Mouse (Mus musculus): ENCODE results near the gene Sec31b. TPM values are rescaled to one million over a fixed set of nuclear protein-coding genes. Genes with fewer than 3 reads are reported as not detected.

The Sec31b gene
- 1 to 10 TPM; 1.8 to 3.1 TPM for total RNA-seq (2023)

GRCm38 (mm10) chr19:44545321-44546041 is at the start of gene Sec31b:
Sec31b (minus strand) TSS chr19:44545864.

GRCm38 (mm10) chr19:44562652-44563206 is 17.1 kb upstream of the Sec31b start, which contains the start of gene Hif1an:
Hif1an (plus strand) TSS chr19:44562850.

DNA sequence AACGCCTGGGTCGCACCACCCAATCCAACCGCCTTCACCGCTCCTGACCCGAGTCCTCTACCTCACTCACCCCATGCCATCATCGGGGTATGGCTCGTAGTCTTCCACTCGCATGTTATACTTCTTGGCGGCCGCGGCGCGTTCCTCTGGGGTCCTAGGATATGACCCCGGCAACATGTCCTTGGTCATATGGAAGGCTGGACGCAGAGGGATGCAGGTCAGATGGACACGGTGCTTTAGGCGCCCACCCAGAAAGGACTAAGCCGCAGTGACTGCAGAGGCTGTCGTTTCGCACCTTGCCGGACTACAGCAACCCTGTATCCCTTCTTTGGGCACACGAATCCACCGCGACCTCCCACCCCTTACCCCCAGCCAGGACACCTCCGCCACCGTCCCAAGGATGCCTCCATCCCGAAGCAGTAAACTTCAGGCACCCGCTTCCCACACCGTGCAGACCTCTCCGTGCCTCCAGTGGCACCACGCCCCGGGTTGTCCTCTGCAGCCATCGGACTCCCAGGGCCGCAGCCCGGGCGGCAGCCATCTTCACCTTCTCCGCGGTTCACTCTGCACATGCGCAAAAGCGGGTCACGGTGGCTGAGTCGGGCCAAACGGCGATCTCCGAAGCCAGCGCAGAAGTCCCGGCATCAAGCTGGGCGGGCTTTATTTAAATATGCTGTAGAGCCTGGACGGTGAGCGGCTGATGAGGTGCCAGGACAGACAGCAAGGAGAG is 9.4 kb upstream of the Sec31b start, which contains the start of gene Ndufb8:
Ndufb8 (minus strand) TSS at position 580 of the 730 bp plus-strand sequence.

GRCm38 (mm10) chr19:44552731-44553130 is 7.1 kb upstream of the Sec31b start, which contains the start of gene Gm20538:
Gm20538 (minus strand) TSS chr19:44552831.

GRCm38 (mm10) chr19:44493128-44493527 is 52.5 kb downstream of the Sec31b start, which contains the start of gene Wnt8b:
Wnt8b (plus strand) TSS chr19:44493472.

Other genes with a start within 250 kb of the Sec31b start
- under 1 TPM; 0.71 to 0.82 TPM for gene Scd4, start 212.8 kb downstream of the Sec31b start, total RNA-seq (2023)
- 1 to 10 TPM; 2.8 to 4.0 TPM for gene Scd1, start 138.0 kb downstream of the Sec31b start, total RNA-seq (2023)
- not detected for gene Wnt8b, start 52.4 kb downstream of the Sec31b start, total RNA-seq (2023)
- gene Gm20538, start 7.0 kb upstream of the Sec31b start, total RNA-seq (2023) = not detected
- 100 to 1,000 TPM; 108 to 118 TPM for gene Ndufb8, start 9.6 kb upstream of the Sec31b start, total RNA-seq (2023)
- 10 to 100 TPM; 61.8 to 64.2 TPM for gene Hif1an, start 17.0 kb upstream of the Sec31b start, total RNA-seq (2023)
- not detected for gene Pax2, start 210.2 kb upstream of the Sec31b start, total RNA-seq (2023)

All from T-cell, adult 66 days (primary cell).